Mouse (Mus musculus) embryonic stem cell, embryonic (primary cell): Measurements from ENCODE around the gene Gm2696.

Source experiments
- CTCF ChIA-PET, 4 experiments: fragments of 300-600 bp in 2 of 4; fragments of 350-600 bp in 2 of 4; sonication (Branson Sonifier 250); formaldehyde crosslinking; loops; one replicate each; lab custom pipeline; 2022; ENCODE audit warnings: inconsistent platforms in 2 of 4; lab: Charles Lee
- POLR2A ChIA-PET, 4 experiments: fragments of 300-600 bp in 2 of 4; fragments of 350-600 bp in 2 of 4; sonication (Branson Sonifier 250); formaldehyde crosslinking; loops; one replicate each; lab custom pipeline; 2022; ENCODE audit warnings: antibody characterized with exemption in 4 of 4, inconsistent platforms in 1 of 4; lab: Charles Lee

The Gm2696 gene

DNA sequence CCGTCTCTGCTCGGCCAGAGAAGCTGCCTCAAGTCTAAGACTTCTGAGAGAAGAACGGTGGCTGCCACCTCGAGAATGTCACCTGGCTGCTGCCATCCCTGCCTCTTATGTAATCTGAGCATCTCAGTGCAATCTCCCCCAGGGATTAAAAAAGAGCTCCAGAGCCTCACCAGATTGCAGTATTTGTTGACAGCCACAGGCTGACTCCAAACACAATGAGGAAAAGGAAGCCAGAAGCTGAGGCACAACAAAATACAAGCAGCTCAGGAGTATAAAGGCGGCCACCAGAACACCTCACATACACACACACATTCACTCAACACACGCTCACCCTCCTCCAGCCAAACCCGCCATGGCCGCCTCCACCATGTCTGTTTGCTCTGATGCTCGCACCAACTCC lies 21.2 kb downstream of the Gm2696 start, which contains the start of gene Krtap10-10:
Krtap10-10 (plus strand) TSS at position 301 of the 400 bp plus-strand sequence.
- POLR2A ChIA-PET, result interaction anchor here in 2 of 4 experiments (0.6 to 1.4 kb wide), 3 partner anchors 29 to 152 kb away, joined by 3 to 4 read pairs (median 3); partner anchors contain the start of gene Lrrc3 (in 1 of the 2)
- CTCF ChIA-PET, result interaction anchor here in 1 of 4 experiments (0.6 to 1.6 kb wide), 3 partner anchors 14 to 83 kb away, joined by 3 to 4 read pairs (median 3); no protein-coding TSS in a partner anchor

DNA sequence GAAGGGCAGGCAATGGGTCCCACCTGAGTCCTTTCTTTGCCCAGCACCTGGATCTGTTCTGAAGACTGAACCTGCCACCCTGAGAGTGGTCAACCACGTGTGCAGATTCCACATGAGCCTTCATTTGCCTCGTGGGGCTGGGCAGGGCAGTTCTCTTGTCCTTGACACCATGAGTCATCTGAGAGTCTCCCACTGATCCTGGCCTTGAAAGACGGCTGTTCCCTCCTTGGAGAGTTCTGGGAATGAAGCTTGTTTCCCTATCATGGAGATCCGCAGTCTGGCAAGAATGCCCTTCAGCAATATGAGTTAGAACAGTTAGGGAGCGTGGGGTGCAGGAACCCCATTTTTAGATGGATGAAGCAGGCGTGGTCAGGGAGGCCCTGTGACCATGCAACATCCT lies 24.5 kb downstream of the Gm2696 start:
- CTCF ChIA-PET, result interaction anchor here in 1 of 4 experiments (0.6 kb wide), 1 partner anchor 341 kb away, joined by 4 read pairs; no protein-coding TSS in a partner anchor
- POLR2A ChIA-PET, result interaction anchor here in 1 of 4 experiments (0.6 kb wide), 1 partner anchor 862 kb away, joined by 3 read pairs; no protein-coding TSS in a partner anchor

DNA sequence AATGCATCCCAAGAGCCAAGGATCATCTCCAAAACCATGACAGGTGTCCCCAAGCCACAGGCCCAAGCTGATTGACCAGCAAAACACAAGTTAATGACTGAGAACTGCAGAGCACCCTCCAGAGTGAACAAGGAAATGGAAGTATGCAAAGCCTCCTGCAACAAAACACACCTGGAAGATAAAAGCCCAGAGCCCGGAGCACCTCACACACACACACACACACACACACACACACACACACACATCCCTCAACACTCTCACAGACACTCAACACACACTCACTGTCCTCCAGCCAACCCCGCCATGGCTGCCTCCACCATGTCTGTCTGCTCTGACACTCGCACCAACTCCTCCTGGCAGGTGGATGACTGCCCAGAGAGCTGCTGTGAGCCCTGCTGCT lies 32.0 kb downstream of the Gm2696 start, which contains the start of gene Gm36176:
Gm36176 (plus strand) TSS at position 301 of the 400 bp plus-strand sequence.
- CTCF ChIA-PET, result no interaction called here
- POLR2A ChIA-PET, result interaction anchor here in 1 of 4 experiments (0.6 kb wide), 1 partner anchor 566 kb away, joined by 3 read pairs; no protein-coding TSS in a partner anchor

DNA sequence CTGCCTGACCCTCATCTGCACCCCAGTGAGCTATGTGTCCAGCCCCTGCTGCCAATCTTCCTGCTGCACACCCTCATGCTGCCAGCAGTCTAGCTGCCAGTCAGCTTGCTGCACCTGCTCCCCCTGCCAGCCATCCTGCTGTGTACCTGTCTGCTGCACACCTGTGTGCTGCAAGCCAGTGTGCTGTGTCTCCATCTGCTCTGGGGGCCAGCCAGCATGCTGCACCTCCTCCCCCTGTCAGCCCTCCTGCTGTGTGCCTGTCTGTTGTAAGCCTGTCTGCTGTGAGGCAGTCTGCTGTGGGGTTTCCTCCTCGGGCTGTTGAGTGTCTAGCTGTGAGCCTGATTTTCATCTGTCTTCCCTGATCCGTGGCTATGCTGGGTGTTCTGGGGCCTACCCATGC lies 32.5 kb downstream of the Gm2696 start:
- POLR2A ChIA-PET, result interaction anchor here in 1 of 4 experiments (0.6 kb wide), 1 partner anchor 565 kb away, joined by 3 read pairs; no protein-coding TSS in a partner anchor
- CTCF ChIA-PET, result interaction anchor here in 1 of 4 experiments (0.7 kb wide), 1 partner anchor 275 kb away, joined by 4 read pairs; no protein-coding TSS in a partner anchor

DNA sequence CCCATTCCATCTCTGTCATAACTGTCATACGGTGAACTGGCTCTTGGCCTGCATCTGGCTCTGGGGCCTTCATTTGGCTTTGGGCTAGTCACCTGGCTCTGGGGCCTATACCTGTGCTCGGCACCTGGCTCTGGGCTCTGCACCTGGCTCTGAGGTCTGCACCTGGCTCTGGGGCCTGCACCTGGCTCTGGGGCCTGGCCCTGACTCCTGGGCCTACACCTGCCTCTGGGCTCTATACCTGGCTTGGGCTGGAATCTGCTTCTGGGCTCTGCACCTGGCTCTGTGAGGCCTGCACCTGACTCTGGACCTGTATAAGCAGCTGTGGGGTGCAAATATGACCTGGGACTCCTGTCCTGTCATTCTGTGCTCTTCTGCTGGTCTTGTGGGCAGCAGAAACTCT lies 33.1 kb downstream of the Gm2696 start:
- CTCF ChIA-PET, result interaction anchor here in 1 of 4 experiments (0.7 kb wide), 1 partner anchor 275 kb away, joined by 4 read pairs; no protein-coding TSS in a partner anchor
- POLR2A ChIA-PET, result no interaction called here

DNA sequence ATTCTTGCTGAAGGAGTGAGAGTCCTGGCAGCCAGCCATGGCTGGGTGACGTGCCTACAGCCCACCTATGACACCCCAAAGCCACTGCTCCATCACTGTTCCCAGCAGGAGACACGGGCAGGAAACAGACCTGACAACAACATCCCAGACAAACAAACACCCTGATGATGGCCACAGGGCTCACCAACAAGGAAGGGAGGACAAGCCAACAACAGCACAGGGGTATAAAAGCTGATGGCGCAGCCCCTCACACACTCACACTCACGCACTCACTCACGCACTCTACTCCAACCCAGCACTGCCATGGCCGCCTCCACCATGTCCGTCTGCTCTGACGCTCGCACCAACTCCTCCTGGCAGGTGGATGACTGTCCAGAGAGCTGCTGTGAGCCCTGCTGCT lies 38.1 kb downstream of the Gm2696 start, which contains the start of gene Gm10318:
Gm10318 (plus strand) TSS at position 301 of the 400 bp plus-strand sequence.
- ChIA-PET CTCF (interaction anchor here in 1 of 4 experiments (0.6 kb wide), 1 partner anchor 72 kb away, joined by 5 read pairs; no protein-coding TSS in a partner anchor), POLR2A (interaction anchor here in 2 of 4 experiments (1.0 to 1.6 kb wide), 2 partner anchors 11 to 12 kb away, joined by 3 read pairs; no protein-coding TSS in a partner anchor)

DNA sequence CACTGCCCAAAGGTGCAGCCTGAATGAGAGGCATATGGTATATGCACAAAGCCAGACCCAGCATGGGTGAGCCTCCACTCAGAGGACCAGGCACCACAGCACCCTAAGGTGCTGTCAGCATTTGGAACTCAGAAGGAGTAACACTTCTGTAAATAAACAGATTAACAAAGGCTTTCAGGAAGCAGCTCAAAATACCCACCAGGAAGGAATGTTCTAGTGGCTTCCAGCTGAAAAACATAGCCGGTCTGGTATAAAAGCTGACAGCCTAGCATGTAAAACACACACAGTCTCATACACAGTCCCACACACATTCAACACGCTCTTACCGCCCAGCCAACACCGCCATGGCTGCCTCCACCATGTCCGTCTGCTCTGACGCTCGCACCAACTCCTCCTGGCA lies 47.2 kb downstream of the Gm2696 start, which contains the start of gene Gm3285:
Gm3285 (plus strand) TSS at position 301 of the 400 bp plus-strand sequence.
- ChIA-PET POLR2A (interaction anchor here in 2 of 4 experiments (0.8 to 1.0 kb wide), 2 partner anchors 11 to 41 kb away, joined by 3 read pairs; partner anchors contain the start of gene Lrrc3 (in 1 of the 2)), CTCF (interaction anchor here in 1 of 4 experiments (0.5 kb wide), 2 partner anchors 319 to 1171 kb away, joined by 4 to 9 read pairs; no protein-coding TSS in a partner anchor)

DNA sequence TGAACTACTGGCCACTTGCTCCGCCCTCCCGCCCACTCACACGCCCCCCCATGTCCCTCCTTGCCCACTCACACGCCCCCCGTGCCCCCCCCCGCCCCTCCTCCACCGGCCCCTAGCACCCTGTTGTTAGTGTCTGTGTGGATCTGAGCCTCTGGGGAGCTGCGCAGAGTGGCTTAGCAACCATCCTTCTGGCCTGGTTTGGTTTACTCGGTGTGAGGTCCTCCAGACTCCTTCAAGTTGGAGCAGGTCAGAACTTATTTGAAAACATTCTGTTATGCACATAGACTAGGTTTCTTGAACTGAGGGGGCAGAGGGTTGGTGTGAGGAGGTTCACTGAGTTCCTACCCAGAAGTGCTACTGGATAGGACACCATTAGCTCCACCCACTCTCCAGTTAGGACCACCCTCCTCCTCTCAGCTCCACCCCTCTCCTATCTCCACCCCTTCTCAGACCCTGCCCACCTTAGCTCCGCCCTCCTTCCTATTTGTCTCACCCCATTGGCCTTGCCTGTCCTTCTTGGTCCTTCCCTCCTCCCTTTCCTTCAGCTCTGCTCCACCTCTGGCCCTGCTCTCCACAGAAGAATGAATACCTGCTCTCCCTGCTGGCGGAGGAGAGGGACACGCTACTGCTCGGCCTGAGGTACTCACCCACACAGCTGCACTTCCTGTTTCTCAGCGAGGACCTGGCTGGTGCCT lies 49.7 kb downstream of the Gm2696 start:
- POLR2A ChIA-PET, result interaction anchor here in 3 of 4 experiments (0.6 to 1.7 kb wide), 25 partner anchors 9 to 902 kb away, joined by 3 to 12 read pairs (median 4); partner anchors contain the start of genes Lrrc3 (in 2 of the 3), Pttg1ip (in 2 of the 3), Gm10318 (in 1 of the 3) and Icosl (in 1 of the 3)
- CTCF ChIA-PET, result interaction anchor here in 3 of 4 experiments (0.6 to 1.6 kb wide), 21 partner anchors 8 to 718 kb away, joined by 3 to 10 read pairs (median 4); partner anchors contain the start of genes D10Jhu81e (in 1 of the 3), Lrrc3 (in 1 of the 3), Pfkl (in 1 of the 3) and Pwp2 (in 1 of the 3)

DNA sequence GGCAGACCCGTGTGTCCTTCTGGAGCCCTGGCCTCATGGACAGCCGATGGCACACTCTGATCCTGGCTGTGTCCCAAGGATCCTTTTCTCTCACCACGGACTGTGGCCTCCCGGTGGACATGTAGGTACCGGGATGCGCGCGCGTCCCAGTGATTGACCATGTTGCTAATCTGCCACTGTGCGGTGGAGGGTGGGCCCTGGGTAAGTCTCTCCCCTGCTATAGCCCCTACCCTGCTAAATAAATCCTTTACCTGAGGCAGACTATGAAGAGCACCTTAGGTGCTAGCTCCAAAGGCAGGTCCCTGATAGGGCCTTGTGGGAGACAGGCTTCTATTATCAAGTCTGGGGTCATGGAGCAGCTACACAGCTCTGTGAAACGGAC lies 50.3 kb downstream of the Gm2696 start:
- POLR2A ChIA-PET, result interaction anchor here in 3 of 4 experiments (0.6 to 1.6 kb wide), 18 partner anchors 9 to 903 kb away, joined by 3 to 12 read pairs (median 4); partner anchors contain the start of genes Lrrc3 (in 2 of the 3), Pttg1ip (in 2 of the 3), Icosl (in 1 of the 3) and Krtap10-10 (in 1 of the 3)

DNA sequence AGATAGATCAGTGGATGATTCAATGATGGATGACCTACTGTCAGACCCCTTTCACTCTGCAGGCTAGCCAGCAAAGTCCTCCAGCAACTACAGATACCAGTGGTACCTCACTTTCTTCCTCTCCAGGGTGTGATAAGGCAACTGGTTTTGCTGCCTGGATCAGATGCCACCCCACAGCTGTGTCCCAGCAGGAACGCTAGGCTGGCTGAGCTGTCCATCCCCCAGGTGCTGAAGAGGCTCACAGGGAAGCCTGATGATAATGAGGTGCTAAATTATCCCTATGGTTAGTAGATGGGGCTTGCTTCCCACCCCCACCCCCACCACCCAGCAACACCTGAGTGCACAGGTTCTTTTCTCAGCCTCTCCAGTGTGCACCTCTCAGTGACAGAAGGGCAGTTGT lies 53.1 kb downstream of the Gm2696 start:
- POLR2A ChIA-PET, result interaction anchor here in 2 of 4 experiments (0.6 to 1.2 kb wide), 2 partner anchors 337 to 357 kb away, joined by 3 to 5 read pairs; partner anchors contain the start of gene Itgb2 (in 1 of the 2)

More for the DNA sequence above, 50.3 kb downstream of the Gm2696 start:
- CTCF ChIA-PET, result interaction anchor here in 2 of 4 experiments (0.7 to 1.4 kb wide), 14 partner anchors 12 to 347 kb away, joined by 3 to 10 read pairs (median 4); partner anchors contain the start of genes D10Jhu81e (in 1 of the 2), Lrrc3 (in 1 of the 2) and Pwp2 (in 1 of the 2)

DNA sequence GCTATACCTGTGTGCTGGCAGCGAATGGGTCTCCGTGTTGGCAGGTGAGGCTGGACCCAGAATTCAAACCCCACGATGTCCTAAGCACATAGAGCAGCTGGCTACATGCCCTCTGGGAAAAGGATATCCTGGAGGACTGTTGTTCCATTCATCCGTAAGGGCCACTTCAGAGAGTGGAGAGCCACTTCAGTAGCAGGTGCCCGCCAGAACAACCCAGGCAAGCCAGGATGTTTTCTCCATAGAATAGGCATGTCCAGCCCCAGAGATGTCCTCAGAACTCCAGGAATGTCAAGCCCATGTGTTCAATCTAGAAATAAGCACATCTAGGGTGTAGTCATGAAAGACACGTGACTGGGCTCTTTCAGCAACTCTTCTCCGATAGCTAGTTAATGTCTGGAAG lies 55.2 kb downstream of the Gm2696 start:
- ChIA-PET CTCF (no interaction called here), POLR2A (no interaction called here)

More for the DNA sequence above, 53.1 kb downstream of the Gm2696 start:
- CTCF ChIA-PET, result no interaction called here

DNA sequence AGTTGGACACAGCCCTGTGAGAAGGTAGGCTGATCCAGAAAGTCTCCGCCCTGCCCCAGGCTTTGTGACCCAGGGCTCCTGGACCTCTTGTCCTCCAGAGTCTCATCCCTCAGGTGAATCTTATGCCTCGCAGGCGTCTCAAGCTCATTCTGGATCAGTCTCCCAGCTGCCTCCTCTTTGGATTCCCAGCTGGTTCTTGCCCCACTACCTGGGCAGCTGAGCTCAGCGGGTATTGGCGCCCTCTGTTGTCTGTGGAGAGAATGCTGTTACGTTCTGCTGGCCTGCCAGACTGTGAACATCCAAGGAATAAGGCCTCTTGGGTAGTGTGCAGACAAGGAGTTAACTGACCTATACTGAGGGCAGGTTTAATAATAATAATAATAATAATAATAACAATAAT lies 64.5 kb downstream of the Gm2696 start:
- CTCF ChIA-PET, result interaction anchor here (0.5 to 1.7 kb wide), 16 partner anchors 12 to 430 kb away, joined by 3 to 9 read pairs (median 3); partner anchors contain the start of gene Lrrc3 (in 2 of the 4)
- POLR2A ChIA-PET, result no interaction called here

DNA sequence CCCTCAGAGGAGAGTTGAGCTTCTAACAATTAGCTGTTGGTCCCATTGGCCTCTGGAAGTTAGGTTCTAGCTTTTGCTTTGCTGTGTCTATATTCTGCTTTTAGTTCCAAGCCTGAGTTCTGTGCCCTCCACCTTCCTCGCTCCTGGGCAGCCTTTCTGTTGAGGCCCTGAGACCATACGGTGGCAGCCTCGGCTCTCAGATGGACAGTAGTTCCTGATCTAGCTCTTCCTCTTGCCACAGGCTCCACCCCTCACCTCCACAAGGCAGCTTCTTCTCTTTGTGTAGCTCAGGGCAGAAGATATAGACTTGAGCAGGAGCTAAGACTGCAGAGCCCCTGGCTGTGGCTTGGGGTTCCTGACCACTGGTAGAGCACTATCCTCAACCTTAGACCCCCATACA lies 65.8 kb downstream of the Gm2696 start:
- CTCF ChIA-PET, result interaction anchor here in 1 of 4 experiments (0.6 kb wide), 1 partner anchor 525 kb away, joined by 3 read pairs; no protein-coding TSS in a partner anchor
- POLR2A ChIA-PET, result interaction anchor here in 2 of 4 experiments (0.9 to 2.1 kb wide), 2 partner anchors 16 to 363 kb away, joined by 3 to 4 read pairs; no protein-coding TSS in a partner anchor

DNA sequence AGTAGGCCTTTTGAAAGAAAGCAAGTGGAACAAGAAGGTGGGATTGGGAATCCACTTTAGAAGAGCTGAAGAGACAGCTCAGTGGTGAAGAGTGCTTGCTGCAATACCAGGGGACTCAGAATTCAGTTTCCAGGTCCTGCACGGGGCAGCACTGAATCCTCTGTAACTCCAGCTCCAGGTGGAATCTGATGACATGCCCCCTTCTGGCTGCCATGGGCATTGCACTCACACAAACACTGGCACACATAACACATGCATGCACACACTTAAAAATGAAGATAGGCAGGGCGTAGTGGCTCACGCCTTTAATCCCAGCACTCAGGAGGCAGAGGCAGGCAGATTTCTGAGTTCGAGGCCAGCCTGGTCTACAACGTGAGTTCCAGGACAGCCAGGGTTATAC lies 68.1 kb downstream of the Gm2696 start:
- ChIA-PET CTCF (interaction anchor here (0.5 to 1.7 kb wide), 19 partner anchors 18 to 620 kb away, joined by 3 to 15 read pairs (median 4); partner anchors contain the start of genes Gm2696 (in 1 of the 4) and Gm9508 (in 1 of the 4)), POLR2A (interaction anchor here in 2 of 4 experiments (0.6 to 1.5 kb wide), 5 partner anchors 20 to 774 kb away, joined by 3 to 4 read pairs (median 3); partner anchors contain the start of gene Lrrc3 (in 1 of the 2))
